Mouse (Mus musculus): Measurements from ENCODE around the gene Hrc.

Gene Hrc

GRCm38 (mm10) chr7:45365742-45366651 is 30.9 kb downstream of the Hrc start:
- DNase-seq (ENCODE audit: low read depth, low spot score), result peak; percentile 36

- DNase-seq (ENCODE audit: low read depth, low spot score), result no peak
Observed at GRCm38 (mm10) chr7:45366652-45367019, 31.5 kb downstream of the Hrc start, which contains the start of gene Ppfia3. Ppfia3 (minus strand) TSS chr7:45367019.

- DNase-seq (ENCODE audit: low read depth, low spot score), result peak; percentile 97
Observed at GRCm38 (mm10) chr7:45367020-45367880, 32.2 kb downstream of the Hrc start.

GRCm38 (mm10) chr7:45368178-45368577 is 33.1 kb downstream of the Hrc start:
- no peak for DNase-seq (ENCODE audit: low read depth, low spot score)

- DNase-seq (ENCODE audit: low read depth, low spot score), result no peak
Observed at GRCm38 (mm10) chr7:45369022-45369745, 34.1 kb downstream of the Hrc start.

GRCm38 (mm10) chr7:45369836-45370474 is 34.9 kb downstream of the Hrc start:
- no peak for DNase-seq (ENCODE audit: low read depth, low spot score)

GRCm38 (mm10) chr7:45370475-45371311 is 35.6 kb downstream of the Hrc start, which contains the start of gene Lin7b:
Lin7b (minus strand) TSS chr7:45370583.
- DNase-seq (ENCODE audit: low read depth, low spot score), result peak; percentile 96

- peak; percentile 54 for DNase-seq (ENCODE audit: low read depth, low spot score)
Observed at GRCm38 (mm10) chr7:45372371-45372770, 37.3 kb downstream of the Hrc start.

- peak; percentile 33 for DNase-seq (ENCODE audit: low read depth, low spot score)
Observed at GRCm38 (mm10) chr7:45374620-45375019, 39.5 kb downstream of the Hrc start.

- no peak for DNase-seq (ENCODE audit: low read depth, low spot score)
Observed at GRCm38 (mm10) chr7:45376057-45376456, 41.0 kb downstream of the Hrc start.

- DNase-seq (ENCODE audit: low read depth, low spot score), result peak; percentile 66
Observed at GRCm38 (mm10) chr7:45386077-45386476, 51.0 kb downstream of the Hrc start.
